Mouse (Mus musculus): Measurements from ENCODE around the gene Rps6kb2.

Rps6kb2 gene

GRCm38 (mm10) chr19:4119716-4120487, 43.3 kb downstream of the Rps6kb2 start:
- DNase-seq (ENCODE audit: low spot score in 2 of 2): no peak

DNA sequence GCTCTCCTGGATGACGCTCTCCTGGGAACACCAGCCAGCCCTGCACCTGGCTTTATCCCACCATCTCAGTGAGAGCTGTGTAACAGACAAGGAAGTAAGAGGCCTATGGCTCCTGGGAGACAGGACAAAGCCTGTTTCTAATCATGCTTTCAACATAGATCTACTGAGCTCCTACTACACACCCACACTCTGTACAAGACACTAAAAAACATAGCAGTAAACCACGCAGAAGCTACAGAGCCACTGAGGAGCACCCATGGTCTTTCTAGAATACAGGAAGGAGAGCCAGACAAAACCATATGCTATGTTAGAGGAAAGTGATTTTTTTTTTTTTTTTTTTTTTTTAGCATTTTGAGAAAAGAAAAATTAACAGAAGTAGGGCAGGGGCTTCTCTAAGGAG, 44.8 kb downstream of the Rps6kb2 start:
- no peak for DNase-seq (ENCODE audit: low spot score in 2 of 2)

DNA sequence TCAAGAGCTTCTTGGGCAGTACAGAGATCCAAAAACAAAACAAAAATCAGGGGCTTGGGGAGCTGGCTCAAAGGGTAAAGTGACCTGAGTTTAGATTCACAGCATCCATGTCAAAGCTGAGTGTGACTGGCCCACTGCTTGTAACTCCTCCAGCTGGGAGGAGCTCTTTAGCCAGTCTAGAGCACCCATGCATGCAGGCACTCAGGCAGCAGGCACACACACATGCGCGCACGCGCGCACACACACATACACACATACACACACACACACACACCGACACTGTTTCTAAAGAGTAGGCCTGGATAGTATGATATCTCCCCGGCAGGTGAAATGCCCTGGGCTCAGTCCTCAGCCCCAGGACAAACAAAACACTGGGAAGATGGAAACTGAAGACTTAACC, 46.1 kb downstream of the Rps6kb2 start:
- DNase-seq (ENCODE audit: low spot score in 2 of 2): no peak

DNA sequence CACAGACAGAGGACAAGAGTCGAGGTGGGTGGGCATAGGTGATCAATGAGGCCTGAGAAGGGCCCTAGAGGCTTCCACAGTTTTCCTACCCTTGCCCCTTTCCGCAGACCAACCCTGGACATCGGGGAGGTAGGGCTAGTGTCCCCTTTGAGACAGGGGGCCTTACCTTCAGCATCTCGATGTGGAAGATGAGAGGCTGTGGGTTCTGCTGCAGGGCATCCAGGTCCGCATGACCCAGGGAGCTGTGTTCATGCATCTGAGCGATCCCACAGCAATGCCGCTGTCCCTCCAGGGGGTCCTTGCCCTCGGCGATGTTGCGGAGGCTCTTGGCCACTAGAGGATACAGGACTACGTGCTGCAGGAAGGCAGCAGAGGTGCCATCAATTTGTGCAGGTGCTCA, 47.3 kb downstream of the Rps6kb2 start:
- DNase-seq (ENCODE audit: low spot score in 2 of 2): no peak

DNA sequence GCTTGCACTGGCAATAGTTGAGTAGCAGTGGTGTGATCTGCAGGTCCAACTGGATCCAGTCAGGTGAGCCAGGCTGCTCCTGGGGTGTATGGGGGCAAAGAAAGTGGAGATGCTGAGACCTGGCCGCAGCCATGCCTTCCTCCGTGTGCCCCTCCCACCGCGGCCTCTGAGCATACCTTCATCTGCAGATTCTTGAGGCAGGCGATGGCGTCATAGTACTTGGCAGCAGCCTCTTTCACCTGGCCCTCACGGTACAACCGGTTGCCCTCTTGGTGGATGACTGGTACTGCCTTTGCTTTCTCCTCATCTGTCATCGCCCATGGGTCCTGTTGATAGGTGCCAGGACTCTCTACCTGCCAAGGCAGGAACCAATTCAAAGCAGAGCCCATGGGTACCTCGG, 48.0 kb downstream of the Rps6kb2 start:
- no peak for DNase-seq (ENCODE audit: low spot score in 2 of 2)

- no peak for DNase-seq (ENCODE audit: low spot score in 2 of 2)
Observed at GRCm38 (mm10) chr19:4114551-4114950, 48.6 kb downstream of the Rps6kb2 start.

GRCm38 (mm10) chr19:4113806-4114230, 49.3 kb downstream of the Rps6kb2 start:
- DNase-seq (ENCODE audit: low spot score in 2 of 2): no peak

DNA sequence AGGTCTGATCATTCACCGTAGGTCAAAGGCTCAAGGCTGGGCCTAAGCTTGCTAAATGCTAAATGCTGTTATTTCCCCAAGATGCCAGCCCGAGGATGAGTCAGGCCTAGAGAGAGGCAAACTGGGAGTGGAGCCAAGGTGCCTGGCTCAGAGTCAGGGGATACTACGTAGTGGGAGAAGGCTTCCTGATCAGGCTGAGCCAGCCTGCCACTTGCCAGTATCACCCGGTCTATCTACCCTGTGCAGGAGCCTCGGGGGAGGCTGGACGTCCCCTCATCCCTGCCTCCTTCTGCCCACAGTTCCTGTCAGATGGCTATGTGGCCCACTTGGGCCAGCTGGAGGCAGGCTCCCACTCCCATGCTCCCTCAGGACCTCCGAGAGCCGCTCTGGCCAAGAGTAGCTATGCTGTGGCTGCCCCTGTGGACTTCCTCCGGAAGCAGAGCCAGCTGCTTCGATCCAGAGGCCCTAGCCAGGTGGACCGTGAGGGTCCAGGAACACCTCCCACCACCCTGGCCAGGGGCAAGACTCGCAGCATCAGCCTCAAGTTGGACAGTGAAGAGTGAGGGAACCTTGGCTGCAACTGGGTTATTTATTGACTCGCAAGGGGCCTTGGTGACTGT, 49.9 kb downstream of the Rps6kb2 start:
- no peak for DNase-seq (ENCODE audit: low spot score in 2 of 2)

DNA sequence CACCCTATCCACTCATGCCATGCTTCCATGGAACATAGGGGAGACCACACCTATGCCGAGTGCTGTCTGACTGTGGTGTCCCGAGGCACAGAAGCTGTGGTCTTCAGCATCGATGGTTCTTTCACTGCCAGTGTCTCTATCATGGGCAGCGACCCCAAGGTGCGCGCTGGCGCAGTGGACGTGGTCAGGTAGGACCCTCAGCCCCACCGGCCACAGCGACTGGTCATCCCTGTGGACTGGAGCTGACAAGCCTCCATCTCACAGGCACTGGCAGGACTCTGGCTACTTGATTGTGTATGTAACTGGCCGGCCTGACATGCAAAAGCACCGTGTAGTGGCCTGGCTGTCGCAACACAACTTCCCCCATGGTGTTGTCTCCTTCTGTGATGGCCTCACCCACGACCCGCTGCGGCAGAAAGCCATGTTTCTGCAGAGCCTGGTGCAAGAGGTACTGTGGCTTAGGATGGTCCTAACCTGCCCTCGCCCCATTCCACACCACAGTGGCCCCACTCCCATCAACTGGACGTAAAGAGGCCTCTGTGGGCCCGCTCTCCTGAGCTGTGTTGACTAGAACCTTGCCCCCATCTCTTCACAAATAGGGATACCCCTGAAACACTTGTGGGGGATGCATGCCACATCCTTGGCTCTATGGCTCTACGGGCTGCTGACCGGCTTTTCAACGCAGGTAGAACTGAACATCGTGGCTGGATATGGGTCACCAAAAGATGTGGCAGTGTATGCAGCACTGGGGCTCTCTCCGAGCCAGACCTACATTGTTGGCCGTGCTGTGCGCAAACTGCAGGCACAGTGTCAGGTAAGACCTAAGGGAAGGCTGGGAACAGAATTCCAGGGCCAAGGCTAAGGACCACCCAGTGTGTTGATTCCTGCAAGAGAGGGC, 50.8 kb downstream of the Rps6kb2 start:
- no peak for DNase-seq (ENCODE audit: low spot score in 2 of 2)

- DNase-seq (ENCODE audit: low spot score in 2 of 2): no peak
Observed at GRCm38 (mm10) chr19:4108535-4108934, 54.6 kb downstream of the Rps6kb2 start.

DNA sequence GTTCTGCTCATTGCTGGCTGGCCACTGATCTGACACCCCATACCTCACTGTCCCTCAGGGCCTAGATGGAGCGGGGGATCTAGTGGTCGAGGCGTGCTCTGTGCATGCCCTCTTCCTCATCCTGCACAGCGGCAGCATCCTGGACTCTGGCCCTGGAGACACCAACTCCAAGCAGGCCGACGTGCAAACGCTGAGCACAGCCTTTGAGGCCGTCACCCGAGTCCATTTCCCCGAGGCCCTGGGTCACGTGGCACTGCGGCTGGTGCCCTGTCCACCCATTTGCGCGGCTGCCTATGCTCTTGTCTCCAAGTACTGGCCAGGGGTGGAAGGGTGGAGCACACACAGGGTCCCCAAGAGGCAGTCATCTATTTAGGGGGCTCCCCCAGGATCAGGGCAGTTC, 56.5 kb downstream of the Rps6kb2 start:
- no peak for DNase-seq (ENCODE audit: low spot score in 2 of 2)

GRCm38 (mm10) chr19:4104675-4105194, 58.4 kb downstream of the Rps6kb2 start:
- DNase-seq (ENCODE audit: low spot score in 2 of 2): no peak
